Mouse (Mus musculus): ENCODE data around the gene Lsm14a. TPM values are rescaled to one million over a fixed set of nuclear protein-coding genes. Genes with fewer than 3 reads are reported as not detected.

Gene Lsm14a
- polyA plus RNA-seq, 2 experiments = 25.4 to 44.7 TPM

DNA sequence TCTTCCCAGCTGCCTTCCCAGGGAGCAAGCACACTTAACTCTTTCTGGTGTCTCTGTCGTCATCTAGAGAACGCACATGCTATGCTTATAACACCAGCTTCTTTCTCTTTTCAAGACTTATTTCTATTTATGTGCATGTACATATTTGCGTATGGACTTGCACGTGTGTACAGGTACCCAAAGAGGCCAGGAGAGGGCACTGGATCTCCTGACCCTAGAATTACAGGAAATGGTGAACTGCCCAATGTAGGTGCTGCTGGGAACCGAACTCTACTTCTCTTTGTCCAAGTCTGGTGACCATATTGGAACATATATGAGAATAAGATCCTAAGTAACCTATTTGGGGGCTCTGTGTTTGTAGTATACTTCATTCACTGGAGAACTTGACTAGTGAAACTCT is 1.5 kb upstream of the Lsm14a start:
- H3K4me3 ChIP-seq (ENCODE audit: insufficient read depth in 1 of 2, low read depth in 2 of 2, low read length in 2 of 2) = no peak overlapping the region
- no peak overlapping the region for H3K27ac ChIP-seq
- ATAC-seq (ENCODE audit: insufficient read depth) = no peak
- 73% methylated on average over 5 of the region's 5 CpGs for WGBS (ENCODE audit: insufficient replicate concordance)
- no peaks in the 10 kb centered on the region for H3K36me3 ChIP-seq (replicated peaks; ENCODE audit: control insufficient read depth, insufficient read depth, low read depth)
- no peak overlapping the region for H3K9ac ChIP-seq (replicated peaks)
- TF ChIP-seq EP300 (IDR thresholded peaks at IDR 0.05; ENCODE audit: low read depth) = no peak
- TF ChIP-seq CTCF (IDR thresholded peaks at IDR 0.05; ENCODE audit: low read depth) = no peak
- H3K4me1 ChIP-seq (replicated peaks; ENCODE audit: control insufficient read depth in 2 of 2, insufficient read depth in 2 of 2, low read length in 1 of 2) = peaks cover 0 to 11% of the 10 kb centered on the region in 2 experiments; a peak in 3 of 4 replicates
- H3K9me3 ChIP-seq (ENCODE audit: control insufficient read depth, low read length) = no peaks in the 10 kb centered on the region
- H3K27me3 ChIP-seq (ENCODE audit: control insufficient read depth, insufficient read depth, low read length) = no peaks in the 10 kb centered on the region
- no peak for DNase-seq (ENCODE audit: low read depth in 3 of 3, low spot score in 3 of 3)
- no peak overlapping the region for H3K4me2 ChIP-seq (ENCODE audit: low read depth)

DNA sequence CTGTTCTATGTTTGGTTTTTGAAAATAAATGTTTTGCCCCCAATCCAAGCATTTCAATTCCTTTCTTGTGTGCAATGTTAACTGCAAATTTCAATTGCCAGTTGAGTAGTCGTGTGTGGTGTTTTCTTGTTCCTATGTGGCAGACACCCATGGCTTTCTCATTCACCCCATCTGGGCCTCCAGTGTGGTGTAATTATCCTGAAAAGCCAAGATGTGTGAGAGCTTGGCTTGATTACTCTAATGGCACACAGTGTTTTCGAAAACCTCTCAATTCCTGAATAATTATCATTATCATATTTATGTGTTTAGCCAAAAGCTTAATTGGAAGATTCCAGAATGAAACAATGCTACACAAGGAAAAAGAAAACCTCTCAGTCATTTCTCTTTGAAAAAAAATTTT is 976 bp upstream of the Lsm14a start:
- H3K27me3 ChIP-seq (ENCODE audit: control insufficient read depth, insufficient read depth, low read length) = no peaks in the 10 kb centered on the region
- no peaks in the 10 kb centered on the region for H3K9me3 ChIP-seq (ENCODE audit: control insufficient read depth, low read length)
- 55% methylated on average over 2 of the region's 2 CpGs for WGBS (ENCODE audit: insufficient replicate concordance)
- H3K4me3 ChIP-seq (ENCODE audit: insufficient read depth in 1 of 2, low read depth in 2 of 2, low read length in 2 of 2) = no peak overlapping the region
- TF ChIP-seq EP300 (IDR thresholded peaks at IDR 0.05; ENCODE audit: low read depth) (no peak), CTCF (IDR thresholded peaks at IDR 0.05; ENCODE audit: low read depth) (no peak)
- DNase-seq (ENCODE audit: low read depth in 3 of 3, low spot score in 3 of 3) (no peak), ATAC-seq (ENCODE audit: insufficient read depth) (no peak)
- peaks cover 0 to 11% of the 10 kb centered on the region in 2 experiments; a peak in 3 of 4 replicates for H3K4me1 ChIP-seq (replicated peaks; ENCODE audit: control insufficient read depth in 2 of 2, insufficient read depth in 2 of 2, low read length in 1 of 2)
- no peak overlapping the region for H3K4me2 ChIP-seq (ENCODE audit: low read depth)
- no peaks in the 10 kb centered on the region for H3K36me3 ChIP-seq (replicated peaks; ENCODE audit: control insufficient read depth, insufficient read depth, low read depth)
- H3K9ac ChIP-seq (replicated peaks) = no peak overlapping the region
- no peak overlapping the region for H3K27ac ChIP-seq

DNA sequence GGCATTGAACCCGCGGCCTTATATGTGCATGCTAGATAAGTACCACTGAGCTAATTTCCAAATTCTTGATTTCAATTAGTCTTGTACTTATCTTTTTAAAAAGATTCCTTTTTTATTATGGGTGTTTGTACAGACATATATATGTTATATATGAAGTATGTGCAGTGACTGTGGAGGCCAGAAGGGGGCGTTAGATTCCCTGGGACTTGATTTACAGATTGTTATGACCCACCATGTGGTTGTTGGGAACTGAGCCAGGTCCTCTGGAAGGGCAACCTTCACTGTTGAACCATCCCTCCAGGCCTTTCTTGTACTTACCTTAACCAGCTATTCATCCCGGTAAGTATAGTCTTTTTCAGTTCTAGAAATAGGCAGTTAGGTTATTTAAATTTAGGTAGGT is 780 bp downstream of the Lsm14a start:
- ATAC-seq (ENCODE audit: insufficient read depth) (no peak), DNase-seq (ENCODE audit: low read depth in 3 of 3, low spot score in 3 of 3) (no peak)
- no peak overlapping the region for H3K4me2 ChIP-seq (ENCODE audit: low read depth)
- no peaks in the 10 kb centered on the region for H3K9me3 ChIP-seq (ENCODE audit: control insufficient read depth, low read length)
- H3K27ac ChIP-seq = no peak overlapping the region
- H3K36me3 ChIP-seq (replicated peaks; ENCODE audit: control insufficient read depth, insufficient read depth, low read depth) = no peaks in the 10 kb centered on the region; the same call in 1 of the 2 replicates
- TF ChIP-seq CTCF (IDR thresholded peaks at IDR 0.05; ENCODE audit: low read depth) (peak; percentile 34), EP300 (IDR thresholded peaks at IDR 0.05; ENCODE audit: low read depth) (no peak)
- no peak overlapping the region for H3K4me3 ChIP-seq (ENCODE audit: insufficient read depth in 1 of 2, low read depth in 2 of 2, low read length in 2 of 2)
- no peaks in the 10 kb centered on the region for H3K27me3 ChIP-seq (ENCODE audit: control insufficient read depth, insufficient read depth, low read length)
- 57% methylated on average over 4 of the region's 4 CpGs for WGBS (ENCODE audit: insufficient replicate concordance)
- H3K4me1 ChIP-seq (replicated peaks; ENCODE audit: control insufficient read depth in 2 of 2, insufficient read depth in 2 of 2, low read length in 1 of 2) = peaks cover 3 to 15% of the 10 kb centered on the region in 2 experiments; a peak in 3 of 4 replicates
- no peak overlapping the region for H3K9ac ChIP-seq (replicated peaks)

DNA sequence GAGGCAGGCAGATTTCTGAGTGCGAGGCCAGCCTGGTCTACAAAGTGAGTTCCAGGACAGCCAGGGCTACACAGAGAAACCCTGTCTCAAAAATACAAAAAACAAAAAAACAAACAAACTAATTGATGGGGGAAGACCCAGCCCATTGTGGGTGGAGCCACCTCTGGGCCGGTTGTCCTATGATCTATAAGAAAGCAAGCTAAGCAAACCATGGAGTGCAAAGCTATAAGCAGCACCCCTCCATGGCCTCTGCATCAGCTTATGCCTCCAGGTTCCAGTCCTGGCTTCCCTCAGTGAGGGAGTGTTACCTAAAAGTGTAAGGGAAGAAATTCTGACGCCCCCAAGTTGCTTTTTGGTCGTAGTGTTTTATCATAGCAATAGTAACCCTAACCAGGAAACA is 1.4 kb downstream of the Lsm14a start:
- no peak overlapping the region for H3K4me2 ChIP-seq (ENCODE audit: low read depth)
- peaks cover 7 to 21% of the 10 kb centered on the region in 2 experiments; a peak in 3 of 4 replicates for H3K4me1 ChIP-seq (replicated peaks; ENCODE audit: control insufficient read depth in 2 of 2, insufficient read depth in 2 of 2, low read length in 1 of 2)
- H3K4me3 ChIP-seq (ENCODE audit: insufficient read depth in 1 of 2, low read depth in 2 of 2, low read length in 2 of 2) = no peak overlapping the region
- H3K36me3 ChIP-seq (replicated peaks; ENCODE audit: control insufficient read depth, insufficient read depth, low read depth) = no peaks in the 10 kb centered on the region; the same call in none of the 2 replicates
- H3K27ac ChIP-seq = no peak overlapping the region
- no peak overlapping the region for H3K9ac ChIP-seq (replicated peaks)
- no peak for DNase-seq (ENCODE audit: low read depth in 3 of 3, low spot score in 3 of 3)
- no peak for ATAC-seq (ENCODE audit: insufficient read depth)
- H3K9me3 ChIP-seq (ENCODE audit: control insufficient read depth, low read length) = no peaks in the 10 kb centered on the region
- TF ChIP-seq EP300 (IDR thresholded peaks at IDR 0.05; ENCODE audit: low read depth) (no peak), CTCF (IDR thresholded peaks at IDR 0.05; ENCODE audit: low read depth) (no peak)
- no peaks in the 10 kb centered on the region for H3K27me3 ChIP-seq (ENCODE audit: control insufficient read depth, insufficient read depth, low read length)
- 62% methylated on average over 4 of the region's 4 CpGs for WGBS (ENCODE audit: insufficient replicate concordance)

DNA sequence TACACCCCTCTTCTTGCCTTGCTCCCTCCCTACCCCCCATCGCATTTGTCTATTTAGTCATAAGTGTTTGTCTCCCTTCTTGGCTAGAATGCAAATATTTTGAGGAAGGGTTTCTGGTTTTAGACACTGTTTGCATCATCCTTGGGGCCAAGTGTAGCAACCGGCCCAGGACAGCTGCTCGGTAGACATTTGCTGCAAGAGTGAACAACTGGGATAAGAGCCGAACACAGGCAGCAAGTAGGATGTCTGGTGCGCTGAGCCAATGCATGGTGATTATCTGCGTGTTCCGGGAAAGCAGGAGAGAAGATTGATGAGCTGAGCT is 2.3 kb downstream of the Lsm14a start:
- TF ChIP-seq CTCF (IDR thresholded peaks at IDR 0.05; ENCODE audit: low read depth) (no peak), EP300 (IDR thresholded peaks at IDR 0.05; ENCODE audit: low read depth) (no peak)
- ATAC-seq (ENCODE audit: insufficient read depth) (no peak), DNase-seq (ENCODE audit: low read depth in 3 of 3, low spot score in 3 of 3) (no peak)
- peaks cover 9 to 22% of the 10 kb centered on the region in 2 experiments; a peak in 3 of 4 replicates for H3K4me1 ChIP-seq (replicated peaks; ENCODE audit: control insufficient read depth in 2 of 2, insufficient read depth in 2 of 2, low read length in 1 of 2)
- no peaks in the 10 kb centered on the region for H3K9me3 ChIP-seq (ENCODE audit: control insufficient read depth, low read length)
- H3K27me3 ChIP-seq (ENCODE audit: control insufficient read depth, insufficient read depth, low read length) = no peaks in the 10 kb centered on the region
- no peaks in the 10 kb centered on the region; the same call in none of the 2 replicates for H3K36me3 ChIP-seq (replicated peaks; ENCODE audit: control insufficient read depth, insufficient read depth, low read depth)
- H3K4me2 ChIP-seq (ENCODE audit: low read depth) = peak overlapping the region; percentile 98
- peak overlapping the region; percentile 19 to 95; a peak in 3 of 4 replicates for H3K4me3 ChIP-seq (ENCODE audit: insufficient read depth in 1 of 2, low read depth in 2 of 2, low read length in 2 of 2)
- 73% methylated on average over 7 of the region's 7 CpGs for WGBS (ENCODE audit: insufficient replicate concordance)
- H3K27ac ChIP-seq = no peak overlapping the region; the same call in 1 of the 2 replicates
- peak overlapping the region; percentile 99 for H3K9ac ChIP-seq (replicated peaks)
